Mouse (Mus musculus): ENCODE results near the gene Tent5d.

- no peak for TF ChIP-seq CTCF (IDR thresholded peaks at IDR 0.05; ENCODE audit: control insufficient read depth, insufficient read depth, insufficient read length)
- no peak for TF ChIP-seq MYOG (IDR thresholded peaks at IDR 0.05; ENCODE audit: control insufficient read depth, extremely low read depth, insufficient read length)
Measured at GRCm38 (mm10) chrX:107816726-107817125, 24.3 kb downstream of the Tent5d start.
